8 mouse cellular contexts compared by ENCODE assay signal in the genomic region with DNA sequence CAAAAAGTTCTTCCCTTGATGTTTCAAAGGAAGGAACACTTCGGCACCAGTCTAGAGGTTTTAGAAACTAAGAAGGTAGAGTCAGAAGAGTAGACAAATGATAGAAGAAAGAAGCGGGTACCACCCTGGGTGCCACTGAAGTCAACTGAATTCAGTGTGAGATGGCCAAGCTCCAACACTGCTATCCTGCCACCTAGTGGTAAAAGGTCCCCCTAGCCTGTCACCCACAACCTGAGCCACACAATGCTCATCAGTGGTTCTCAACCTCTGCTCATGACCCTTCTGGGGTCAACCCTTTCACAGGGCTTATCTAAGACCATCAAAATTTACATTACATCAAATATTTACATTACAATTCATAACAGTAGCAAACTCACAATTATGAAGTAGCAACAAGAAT.
DNase-seq lines count a peak whose midpoint lies in the region; ATAC-seq and TF ChIP-seq lines count a peak whose summit lies in the region.

No protein-coding gene starts in this region.

- no peaks in the 10 kb centered on the region for H3K27me3 ChIP-seq in forebrain, embryonic 11.5 days (ENCODE audit: control insufficient read depth, insufficient read depth, low read length)
- no peaks in the 10 kb centered on the region for H3K27me3 ChIP-seq in forebrain, embryonic 13.5 days

- TF ChIP-seq CTCF in lung, adult 2 months (IDR thresholded peaks at IDR 0.05; ENCODE audit: insufficient read depth, low read length): peak; percentile 45

- ATAC-seq in forebrain, embryonic 11.5 days (replicated peaks; ENCODE audit: low FRiP score): peak; percentile 64; the same call in 1 of the 2 replicates
- no peak; the same call in 1 of the 2 replicates for ATAC-seq in forebrain, embryonic 13.5 days
- ATAC-seq in hematopoietic stem cell, adult 5-6 weeks (replicated peaks in 1 of 2; ENCODE audit: insufficient read depth in 1 of 2, low FRiP score in 2 of 2, low TSS enrichment in 1 of 2, low read depth in 1 of 2, poor library complexity in 2 of 2, severe bottlenecking in 2 of 2): peak; percentile 64 to 75; a peak in 3 of 4 replicates

- no peaks in the 10 kb centered on the region for H3K9me3 ChIP-seq in forebrain, embryonic 11.5 days (ENCODE audit: control insufficient read depth, low read length)
- no peaks in the 10 kb centered on the region for H3K9me3 ChIP-seq in forebrain, embryonic 13.5 days (replicated peaks)

- no peak for TF ChIP-seq POLR2A in lung, adult 2 months (IDR thresholded peaks at IDR 0.05; ENCODE audit: borderline replicate concordance, extremely low read depth, low read depth, low read length)

- no peaks in the 10 kb centered on the region for H3K4me1 ChIP-seq in forebrain, embryonic 11.5 days (replicated peaks; ENCODE audit: control insufficient read depth, insufficient read depth, low read length)
- no peaks in the 10 kb centered on the region for H3K4me1 ChIP-seq in forebrain, embryonic 13.5 days
- H3K4me1 ChIP-seq in lung, adult 2 months (ENCODE audit: control insufficient read depth, insufficient read depth, low read length): no peaks in the 10 kb centered on the region

- no peak overlapping the region for H3K4me3 ChIP-seq in forebrain, embryonic 11.5 days (ENCODE audit: low read depth, low read length)
- no peak overlapping the region for H3K4me3 ChIP-seq in forebrain, embryonic 13.5 days
- H3K4me3 ChIP-seq in lung, adult 2 months (replicated peaks; ENCODE audit: extremely low read depth, low read depth, low read length): no peak overlapping the region

- WGBS in forebrain, embryonic 11.5 days: 77% methylated on average over 2 of the region's 2 CpGs
- WGBS in forebrain, embryonic 13.5 days: 69% methylated on average over 2 of the region's 2 CpGs
- 60% methylated on average over 2 of the region's 2 CpGs for WGBS in lung, adult 2 months

- H3K36me3 ChIP-seq in forebrain, embryonic 11.5 days (ENCODE audit: control insufficient read depth, insufficient read depth, low read length): no peaks in the 10 kb centered on the region
- no peaks in the 10 kb centered on the region for H3K36me3 ChIP-seq in forebrain, embryonic 13.5 days (ENCODE audit: poor library complexity, severe bottlenecking)

- no peak overlapping the region for H3K27ac ChIP-seq in forebrain, embryonic 11.5 days (ENCODE audit: low read depth, low read length)
- H3K27ac ChIP-seq in forebrain, embryonic 13.5 days: no peak overlapping the region

- H3K9ac ChIP-seq in forebrain, embryonic 11.5 days (ENCODE audit: low read length): no peak overlapping the region
- no peak overlapping the region for H3K9ac ChIP-seq in forebrain, embryonic 13.5 days

- no peak for DNase-seq in forebrain, embryonic 11.5 days (ENCODE audit: low spot score)
- no peak for DNase-seq in lung, adult 2 months
- no peak for DNase-seq in lung, adult 18-20 months
- DNase-seq in ZHBTc4 (ENCODE audit: low read depth, low spot score): peak; percentile 27
- DNase-seq in layer of hippocampus, adult 18-20 months (ENCODE audit: low spot score in 2 of 2): no peak
- DNase-seq in heart, adult 18-20 months: no peak

- no peak overlapping the region for H3K4me2 ChIP-seq in forebrain, embryonic 11.5 days (ENCODE audit: low read depth, low read length, severe bottlenecking)
- H3K4me2 ChIP-seq in forebrain, embryonic 13.5 days: no peak overlapping the region
